Mouse (Mus musculus): ENCODE measurements around the gene Metap1d.

Gene Metap1d

GRCm38 (mm10) chr2:71528014-71528713, 75.1 kb downstream of the Metap1d start, which contains the start of gene Dlx1:
TSS of gene Dlx1 (plus strand) at chr2:71528113.
- DNase-seq, result no peak

DNA sequence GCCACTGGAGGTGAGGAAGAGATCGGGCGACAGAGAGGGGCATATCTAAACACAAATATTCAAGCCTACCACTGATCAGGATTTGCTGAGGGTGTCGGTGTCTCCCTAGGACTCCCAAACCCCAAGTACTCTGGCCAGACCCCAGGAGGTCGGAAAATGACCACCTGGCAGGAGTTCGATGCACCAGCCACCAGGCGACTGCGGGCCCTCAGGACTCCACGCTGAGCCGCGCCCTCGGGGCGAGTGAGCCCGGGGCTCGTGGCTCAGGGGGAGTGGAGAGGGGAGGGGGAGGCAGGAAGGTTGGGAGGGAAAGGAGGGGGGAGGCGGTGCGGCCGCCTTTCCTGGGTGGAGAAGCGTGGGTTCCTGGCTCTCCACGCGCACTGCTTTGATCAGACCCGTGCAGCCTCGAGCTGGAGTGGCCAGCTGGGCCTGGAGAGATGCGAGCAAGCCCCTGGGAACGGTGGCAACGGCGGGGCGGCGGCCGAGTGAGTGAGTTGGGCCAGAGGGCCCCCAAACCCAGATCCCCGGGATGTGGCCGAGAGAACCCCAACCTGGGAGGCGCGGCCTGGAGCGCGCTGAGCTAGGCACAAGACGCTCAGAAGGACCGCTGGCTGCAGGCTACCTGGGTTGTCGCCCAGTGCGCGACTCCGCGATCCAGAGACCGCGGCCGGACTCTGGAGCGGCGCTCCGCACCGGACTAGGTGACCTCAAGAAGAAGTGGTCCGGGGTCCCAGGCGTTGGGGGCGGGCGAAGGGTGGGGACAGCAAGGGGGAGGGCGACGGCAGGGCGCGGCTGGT, 75.8 kb downstream of the Metap1d start:
- no peak for DNase-seq

DNA sequence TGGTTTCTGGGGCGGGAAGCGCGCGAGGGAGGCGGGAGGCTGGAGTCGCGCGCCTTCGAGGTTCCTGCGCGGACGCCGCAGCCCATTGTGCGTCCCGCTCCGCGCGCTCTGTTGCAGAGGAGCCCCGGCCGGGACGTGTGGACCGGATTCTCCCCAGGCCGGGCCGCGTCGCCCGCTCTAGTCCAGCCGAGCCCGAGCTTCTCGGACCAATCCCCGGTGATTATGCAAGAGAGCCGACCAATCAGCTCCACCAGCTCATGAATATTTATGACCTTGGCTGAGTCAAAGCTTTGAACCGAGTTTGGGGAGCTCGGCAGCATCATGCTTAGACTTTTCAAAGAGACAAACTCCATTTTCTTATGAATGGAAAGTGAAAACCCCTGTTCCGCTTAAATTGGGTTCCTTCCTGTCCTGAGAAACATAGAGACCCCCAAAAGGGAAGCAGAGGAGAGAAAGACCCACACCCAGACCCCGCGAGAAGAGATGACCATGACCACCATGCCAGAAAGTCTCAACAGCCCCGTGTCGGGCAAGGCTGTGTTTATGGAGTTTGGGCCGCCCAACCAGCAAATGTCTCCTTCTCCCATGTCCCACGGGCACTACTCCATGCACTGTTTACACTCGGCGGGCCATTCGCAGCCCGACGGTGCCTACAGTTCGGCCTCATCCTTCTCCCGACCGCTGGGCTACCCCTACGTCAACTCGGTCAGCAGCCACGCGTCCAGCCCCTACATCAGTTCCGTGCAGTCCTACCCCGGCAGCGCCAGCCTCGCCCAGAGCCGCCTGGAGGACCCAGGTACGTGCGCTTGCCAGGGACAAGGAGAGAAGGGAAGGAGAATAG, 76.7 kb downstream of the Metap1d start:
- DNase-seq, result peak; percentile 79

GRCm38 (mm10) chr2:71530391-71531123, 77.5 kb downstream of the Metap1d start:
- DNase-seq, result no peak

GRCm38 (mm10) chr2:71531124-71531590, 78.1 kb downstream of the Metap1d start:
- DNase-seq, result no peak

GRCm38 (mm10) chr2:71531990-71532970, 79.2 kb downstream of the Metap1d start:
- no peak for DNase-seq

- no peak for DNase-seq
Measured at GRCm38 (mm10) chr2:71533094-71533493, 80.0 kb downstream of the Metap1d start.

GRCm38 (mm10) chr2:71534242-71535052, 81.4 kb downstream of the Metap1d start:
- no peak for DNase-seq

DNA sequence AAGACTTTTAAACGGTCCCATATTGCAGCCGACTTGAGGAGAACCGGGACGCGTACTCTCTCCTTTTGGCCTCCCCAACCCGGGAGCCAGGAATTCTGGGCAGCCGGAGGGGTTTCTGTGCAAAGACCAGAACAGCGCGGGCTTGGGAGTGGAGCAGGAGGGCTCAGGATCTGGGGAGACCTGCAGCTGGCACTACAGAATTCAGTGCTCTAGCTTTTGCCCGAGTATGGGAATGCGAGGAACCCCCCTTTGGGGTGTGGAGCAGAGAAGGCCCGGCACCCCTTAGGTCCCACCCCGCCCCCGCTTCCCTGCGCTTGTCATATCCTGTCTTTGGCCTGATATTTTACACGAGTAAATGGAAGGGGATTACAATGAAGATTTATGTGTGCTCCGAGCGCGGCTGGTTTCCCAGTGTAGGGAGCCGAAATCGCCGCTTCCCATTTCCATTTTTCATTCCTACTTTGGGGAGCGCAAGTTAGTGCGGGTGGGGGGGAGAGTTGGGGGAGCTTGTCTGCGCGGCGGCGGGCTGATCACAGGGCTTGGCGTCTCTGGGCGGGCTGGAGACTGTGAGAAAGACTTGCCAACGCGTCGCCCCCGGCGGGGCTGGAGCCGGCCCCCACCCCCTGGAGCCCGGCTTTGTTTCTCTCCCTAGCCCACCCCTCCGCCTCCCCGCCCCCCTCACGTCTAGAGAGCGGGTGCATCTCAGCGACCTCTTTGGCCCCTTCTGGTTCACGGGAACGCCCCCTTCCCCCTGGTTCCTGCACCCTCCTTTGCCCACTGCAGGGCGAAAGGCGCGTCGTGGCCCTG, 87.7 kb downstream of the Metap1d start:
- no peak for DNase-seq

DNA sequence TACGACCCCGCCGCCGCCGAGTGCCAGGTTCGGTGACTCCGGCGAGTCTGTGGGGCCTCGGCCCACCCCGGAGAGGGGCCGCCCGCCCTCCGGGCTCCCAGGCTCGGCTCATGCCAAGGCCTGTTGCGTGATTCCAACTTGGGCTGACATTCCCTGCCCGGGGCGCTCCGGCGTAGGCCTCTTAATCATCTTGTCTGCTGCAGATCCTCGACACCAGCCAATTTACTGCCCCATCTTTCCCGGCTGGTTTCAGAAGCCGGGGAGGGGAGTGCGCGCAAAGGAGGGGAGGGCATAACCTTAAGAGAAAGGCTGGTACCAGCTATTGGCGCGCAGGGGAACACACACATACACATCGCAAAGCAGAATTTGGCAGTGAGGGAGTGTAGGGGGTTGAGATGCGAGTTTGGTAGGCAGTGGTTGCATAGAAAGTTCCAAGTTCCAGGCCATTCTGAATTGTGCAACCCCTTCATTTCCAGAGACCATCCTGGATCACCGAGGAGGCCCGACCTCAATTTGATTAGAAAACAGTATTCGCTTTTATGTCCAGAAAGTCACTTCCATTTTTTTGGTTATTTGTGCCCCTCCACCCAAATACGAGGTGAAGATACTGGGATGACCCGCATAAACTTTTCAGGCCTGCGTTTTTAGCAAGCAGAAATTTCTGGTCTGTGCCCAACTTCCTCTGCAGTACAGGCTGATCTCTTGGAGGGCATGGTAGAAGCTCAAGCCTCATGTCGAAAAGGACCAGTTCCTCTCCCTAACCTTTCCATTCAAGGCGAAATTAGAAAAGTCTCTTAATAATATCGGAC, 88.5 kb downstream of the Metap1d start:
- DNase-seq, result no peak

DNA sequence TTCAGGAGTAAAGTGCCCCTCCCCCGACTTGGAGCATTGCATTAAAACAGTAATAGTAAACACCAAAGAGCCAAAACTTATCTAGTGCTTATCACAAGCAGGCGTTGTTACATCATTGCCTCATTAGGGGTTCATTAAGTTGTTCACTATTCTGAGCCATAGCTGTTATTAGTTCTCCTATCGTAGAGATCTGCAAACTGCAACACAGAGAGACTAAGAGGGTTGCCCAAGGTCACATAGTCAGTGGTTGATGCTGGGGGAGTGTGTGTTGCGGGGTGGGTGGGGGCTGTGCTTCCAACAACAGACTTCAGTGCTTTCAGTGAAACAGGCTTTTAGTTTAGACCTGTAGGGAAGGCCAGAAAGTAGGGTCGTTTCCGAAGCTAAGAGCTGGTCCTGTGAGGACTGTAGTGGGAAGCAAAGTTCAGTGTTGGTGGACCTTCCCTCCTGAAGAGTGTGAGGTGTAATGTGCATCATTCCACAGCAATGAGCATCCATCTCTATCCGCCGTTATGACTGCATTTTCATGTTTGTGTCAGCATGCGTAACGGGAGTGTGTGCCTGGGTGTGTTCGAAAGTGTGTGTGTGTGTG, 89.2 kb downstream of the Metap1d start:
- DNase-seq, result no peak

- no peak for DNase-seq
Measured at GRCm38 (mm10) chr2:71542816-71543301, 89.8 kb downstream of the Metap1d start.

DNA sequence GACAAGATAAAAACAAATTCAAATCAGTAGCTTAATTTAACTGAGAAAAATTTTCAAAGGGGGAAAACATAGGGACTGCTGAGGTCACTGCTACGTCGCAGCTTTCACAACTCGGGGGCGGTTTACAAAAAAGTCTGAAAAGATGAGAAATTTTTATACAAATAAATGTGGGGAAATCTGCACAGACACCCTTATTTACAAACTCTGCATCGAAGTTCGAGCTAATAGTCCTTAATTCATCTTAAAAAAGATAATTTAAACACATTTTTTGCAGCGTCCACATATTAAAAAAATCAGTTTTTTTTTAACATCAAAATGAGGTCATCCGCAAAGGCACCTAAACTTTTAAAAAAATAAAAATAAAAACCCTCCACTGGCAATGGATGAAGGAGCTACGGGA, 90.5 kb downstream of the Metap1d start:
- DNase-seq, result no peak

- no peak for DNase-seq
Measured at GRCm38 (mm10) chr2:71543948-71544347, 90.9 kb downstream of the Metap1d start.

DNA sequence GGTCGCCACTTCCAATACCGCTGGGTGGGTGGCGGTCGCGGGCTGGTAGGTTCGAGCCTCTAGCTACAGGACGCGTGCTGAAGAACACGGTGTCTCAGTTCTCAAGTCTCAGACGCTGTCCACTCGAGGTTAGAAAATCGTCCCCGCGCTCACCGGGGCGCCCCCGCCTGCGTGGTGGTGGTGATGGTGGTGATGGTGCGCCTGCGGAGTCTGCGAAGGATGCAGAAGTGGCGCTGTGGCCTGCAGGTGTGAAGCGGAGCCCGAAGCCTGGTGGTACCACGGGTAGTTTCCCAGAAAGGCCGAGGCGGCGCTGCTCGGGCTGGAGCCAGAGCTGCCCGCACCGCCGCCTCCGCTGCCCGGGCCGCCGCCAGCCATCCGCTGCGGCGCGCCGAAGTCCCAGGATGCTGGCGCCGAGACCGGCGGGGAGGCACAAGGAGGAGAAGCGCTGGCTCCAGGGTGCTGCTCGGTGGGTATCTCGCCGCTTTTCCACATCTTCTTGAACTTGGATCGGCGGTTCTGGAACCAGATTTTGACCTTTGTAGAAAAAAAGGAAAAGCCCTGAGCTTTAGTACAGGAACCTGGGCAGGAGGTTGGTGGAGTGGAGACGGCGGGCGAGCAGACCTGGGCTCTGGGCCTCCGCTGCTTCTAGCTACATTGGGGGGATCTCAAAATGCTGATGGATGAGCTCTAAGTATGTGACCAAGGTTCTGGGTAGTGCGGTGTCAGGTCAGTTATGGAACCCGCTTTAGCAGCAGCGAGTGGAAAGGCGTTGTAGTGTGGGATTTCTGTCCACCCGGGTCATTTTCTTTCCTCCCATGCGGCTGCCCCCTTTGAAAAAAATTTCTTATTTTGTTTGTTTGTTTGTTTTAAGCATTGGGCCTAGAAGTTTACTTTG, 91.6 kb downstream of the Metap1d start:
- no peak for DNase-seq

DNA sequence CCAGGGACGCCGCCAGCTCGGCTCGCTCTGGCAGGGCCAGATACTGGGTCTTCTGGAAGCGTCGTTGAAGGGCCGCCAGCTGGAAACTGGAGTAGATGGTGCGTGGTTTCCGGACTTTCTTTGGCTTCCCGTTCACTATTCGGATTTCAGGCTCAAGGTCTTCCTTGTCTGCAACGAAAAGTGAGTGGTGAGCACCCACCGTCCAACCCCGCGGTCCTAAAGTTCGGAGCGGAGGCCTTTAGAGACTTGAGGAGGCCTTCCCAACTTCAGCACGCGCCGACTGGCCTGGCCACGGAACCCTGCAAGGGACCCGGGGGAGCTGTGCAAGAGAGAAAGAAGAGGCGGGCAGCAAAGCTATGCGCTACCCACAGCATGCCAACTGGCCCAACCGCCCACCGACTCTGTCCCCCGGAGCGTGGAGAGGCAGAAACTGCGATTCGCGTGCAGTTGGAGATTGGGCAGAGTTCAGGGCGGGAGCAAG, 92.4 kb downstream of the Metap1d start:
- no peak for DNase-seq
